ENCODE assay signal across 26 mouse cellular contexts in the genomic region with DNA sequence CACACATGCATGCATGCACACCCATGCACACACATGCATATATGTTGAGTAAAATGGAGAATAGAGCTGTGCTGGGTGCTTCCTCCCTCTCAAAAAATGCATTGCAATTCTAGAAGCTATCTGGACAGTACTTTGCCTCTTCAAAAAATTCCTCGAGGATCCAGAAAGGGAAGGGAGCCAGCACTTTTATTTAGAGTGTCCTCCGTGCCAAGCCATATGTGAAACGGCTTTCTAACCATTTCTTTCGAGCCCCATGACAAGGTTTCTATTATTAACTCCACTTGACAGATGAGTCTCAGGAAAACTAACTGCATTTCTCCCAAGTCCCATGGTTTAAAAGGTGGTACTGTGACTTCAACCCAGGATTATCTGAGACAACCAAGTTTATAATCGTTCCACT.
DNase-seq lines count a peak whose midpoint lies in the region; ATAC-seq and TF ChIP-seq lines count a peak whose summit lies in the region.
"Had no signal": no experiment of that assay in that cellular context is flagged by ENCODE, and none has a peak within 500 bp of the region (broad histone marks: within the 10 kb centered on the region; RNA-seq: fewer than 3 reads in every experiment).

No protein-coding gene starts in this region.

- H3K9me3 ChIP-seq in forebrain, postnatal 0 days (ENCODE audit: low read length) = no peaks in the 10 kb centered on the region
- H3K9me3 ChIP-seq in forebrain, embryonic 16.5 days (ENCODE audit: control insufficient read depth, low read length) = no peaks in the 10 kb centered on the region
- 0 out of 2 replicates have a peak, but pooled peaks cover 3% of the 10 kb centered on the region for H3K9me3 ChIP-seq in heart, embryonic 16.5 days (replicated peaks; ENCODE audit: control insufficient read depth, low read length)
- H3K9me3 ChIP-seq: forebrain, embryonic 12.5 days; hindbrain, embryonic 12.5 days; liver, embryonic 15.5 days; neural tube, embryonic 15.5 days; stomach, embryonic 15.5 days had no signal

- peak; percentile 52 for DNase-seq in forebrain, postnatal 0 days
- no peak for DNase-seq in heart, adult 18-20 months
- DNase-seq in right cerebral cortex, adult 2 months (ENCODE audit: low spot score in 2 of 2) = peak; percentile 29 to 31
- DNase-seq in right cerebral cortex, postnatal 4 days = no peak
- peak; percentile 61 for DNase-seq in telencephalon, adult 2 months (ENCODE audit: low read depth, low spot score)
- no peak for DNase-seq in spleen, postnatal 36 days (ENCODE audit: low spot score in 2 of 2)
- DNase-seq: adrenal gland, postnatal 36 days; cerebellum, adult 11 months; cerebellum, adult 9-11 months; gastrocnemius, postnatal 25 days; heart, postnatal 10 days; kidney, adult 11 months; kidney, postnatal 4 days; layer of hippocampus, adult 9-11 months; liver; thymus, adult 18-20 months; thymus, postnatal 4 days had no signal

- TF ChIP-seq CTCF in forebrain, postnatal 0 days (IDR thresholded peaks at IDR 0.05; ENCODE audit: low read depth) = no peak

- H3K36me3 ChIP-seq in forebrain, postnatal 0 days (ENCODE audit: insufficient read depth) = no peaks in the 10 kb centered on the region
- no peaks in the 10 kb centered on the region for H3K36me3 ChIP-seq in forebrain, embryonic 16.5 days (ENCODE audit: control insufficient read depth, insufficient read depth)
- H3K36me3 ChIP-seq in heart, embryonic 16.5 days (ENCODE audit: control insufficient read depth, insufficient read depth) = no peaks in the 10 kb centered on the region
- H3K36me3 ChIP-seq: forebrain, embryonic 12.5 days; hindbrain, embryonic 12.5 days; liver, embryonic 15.5 days; neural tube, embryonic 15.5 days; stomach, embryonic 15.5 days had no signal

- 56% methylated on average over 5 of the region's 5 CpGs for WGBS in forebrain, postnatal 0 days
- WGBS in forebrain, embryonic 16.5 days = 68% methylated on average over 5 of the region's 5 CpGs
- WGBS in heart, embryonic 16.5 days = 23% methylated on average over 5 of the region's 5 CpGs

- no peak overlapping the region for H3K4me2 ChIP-seq in forebrain, postnatal 0 days (ENCODE audit: low read depth)
- no peak overlapping the region for H3K4me2 ChIP-seq in forebrain, embryonic 16.5 days (ENCODE audit: low read length)
- no peak overlapping the region for H3K4me2 ChIP-seq in heart, embryonic 16.5 days (ENCODE audit: low read depth, low read length)
- H3K4me2 ChIP-seq: forebrain, embryonic 12.5 days; hindbrain, embryonic 12.5 days; liver, embryonic 15.5 days; midbrain, embryonic 11.5 days; neural tube, embryonic 15.5 days; stomach, embryonic 15.5 days had no signal

- H3K27ac ChIP-seq in forebrain, postnatal 0 days (ENCODE audit: low read depth, low read length) = no peak overlapping the region
- no peak overlapping the region for H3K27ac ChIP-seq in forebrain, embryonic 16.5 days (ENCODE audit: low read length)
- H3K27ac ChIP-seq in heart, embryonic 16.5 days (ENCODE audit: low read length) = 0 out of 2 replicates have a peak overlapping the region, but pooled peaks have one; percentile 39
- H3K27ac ChIP-seq: forebrain, embryonic 12.5 days; hindbrain, embryonic 12.5 days; liver, embryonic 15.5 days; neural tube, embryonic 15.5 days; stomach, embryonic 15.5 days had no signal

- H3K9ac ChIP-seq in forebrain, postnatal 0 days = no peak overlapping the region
- H3K9ac ChIP-seq in forebrain, embryonic 16.5 days (replicated peaks; ENCODE audit: low read depth, low read length) = no peak overlapping the region
- no peak overlapping the region for H3K9ac ChIP-seq in heart, embryonic 16.5 days (ENCODE audit: low read length)
- H3K9ac ChIP-seq: forebrain, embryonic 12.5 days; hindbrain, embryonic 12.5 days; liver, embryonic 15.5 days; neural tube, embryonic 15.5 days; stomach, embryonic 15.5 days had no signal

- no peak overlapping the region for H3K4me3 ChIP-seq in forebrain, postnatal 0 days (ENCODE audit: low read depth, low read length)
- no peak overlapping the region for H3K4me3 ChIP-seq in forebrain, embryonic 16.5 days (replicated peaks; ENCODE audit: low read length)
- no peak overlapping the region for H3K4me3 ChIP-seq in heart, embryonic 16.5 days (ENCODE audit: low read length)
- H3K4me3 ChIP-seq: erythroblast, embryonic 14.5 days; forebrain, embryonic 12.5 days; hindbrain, embryonic 12.5 days; liver, embryonic 15.5 days; neural tube, embryonic 15.5 days; stomach, embryonic 15.5 days had no signal

- ATAC-seq in forebrain, postnatal 0 days = no peak
- no peak for ATAC-seq in forebrain, embryonic 16.5 days
- ATAC-seq in heart, embryonic 16.5 days (replicated peaks; ENCODE audit: extremely low read depth, insufficient read depth, low FRiP score) = no peak

- no peaks in the 10 kb centered on the region for H3K27me3 ChIP-seq in forebrain, postnatal 0 days (ENCODE audit: insufficient read depth, low read length)
- H3K27me3 ChIP-seq in forebrain, embryonic 16.5 days (replicated peaks; ENCODE audit: control insufficient read depth, insufficient read depth, low read length) = no peaks in the 10 kb centered on the region
- H3K27me3 ChIP-seq in heart, embryonic 16.5 days (ENCODE audit: control insufficient read depth, insufficient read depth, low read length) = no peaks in the 10 kb centered on the region
- H3K27me3 ChIP-seq: forebrain, embryonic 12.5 days; hindbrain, embryonic 12.5 days; liver, embryonic 15.5 days; neural tube, embryonic 15.5 days; stomach, embryonic 15.5 days had no signal

- no peaks in the 10 kb centered on the region for H3K4me1 ChIP-seq in forebrain, postnatal 0 days (ENCODE audit: insufficient read depth)
- H3K4me1 ChIP-seq in forebrain, embryonic 16.5 days (replicated peaks; ENCODE audit: control insufficient read depth, insufficient read depth, low read length) = no peaks in the 10 kb centered on the region
- peaks cover 10% of the 10 kb centered on the region for H3K4me1 ChIP-seq in heart, embryonic 16.5 days (ENCODE audit: control insufficient read depth, insufficient read depth, low read length)
- H3K4me1 ChIP-seq: forebrain, embryonic 12.5 days; hindbrain, embryonic 12.5 days; liver, embryonic 15.5 days; neural tube, embryonic 15.5 days; stomach, embryonic 15.5 days had no signal

Comparison
In these comparisons a context has a peak if more than half of its experiments do, and no peak if none do; other contexts are left out.
1. DNase-seq: peak in forebrain, postnatal 0 days (single experiment), right cerebral cortex, adult 2 months (2 of 2) and telencephalon, adult 2 months (single experiment); none in heart, adult 18-20 months (0 of 2), right cerebral cortex, postnatal 4 days (single experiment) and spleen, postnatal 36 days (0 of 2).